Mouse (Mus musculus) ES-E14 (cell line): ENCODE data around the gene Skap2.

ENCODE experiments used
- CHD2 ChIP-seq: IDR thresholded peaks from 2 replicates; pipeline ENCODE4 v1.6.1; 2014; ENCODE audit warnings: mild to moderate bottlenecking, low read depth, low read length, inconsistent platforms
- HCFC1 ChIP-seq: IDR thresholded peaks from 2 replicates; pipeline ENCODE4 v1.6.1; 2012; ENCODE audit warnings: low read length, inconsistent platforms, borderline replicate concordance; ENCODE audit not compliant: insufficient read depth
- ZNF384 ChIP-seq: IDR thresholded peaks from 2 replicates; pipeline ENCODE4 v1.6.1; 2012; ENCODE audit warnings: low read depth, low read length, inconsistent platforms

- TF ChIP-seq ZNF384 = no peak
- no peak for TF ChIP-seq HCFC1
- no peak for TF ChIP-seq CHD2
Observed at GRCm38 (mm10) chr6:51998409-51999156, 13.8 kb downstream of the Skap2 start.
